9 mouse cellular contexts compared by ENCODE assay signal in the genomic region with DNA sequence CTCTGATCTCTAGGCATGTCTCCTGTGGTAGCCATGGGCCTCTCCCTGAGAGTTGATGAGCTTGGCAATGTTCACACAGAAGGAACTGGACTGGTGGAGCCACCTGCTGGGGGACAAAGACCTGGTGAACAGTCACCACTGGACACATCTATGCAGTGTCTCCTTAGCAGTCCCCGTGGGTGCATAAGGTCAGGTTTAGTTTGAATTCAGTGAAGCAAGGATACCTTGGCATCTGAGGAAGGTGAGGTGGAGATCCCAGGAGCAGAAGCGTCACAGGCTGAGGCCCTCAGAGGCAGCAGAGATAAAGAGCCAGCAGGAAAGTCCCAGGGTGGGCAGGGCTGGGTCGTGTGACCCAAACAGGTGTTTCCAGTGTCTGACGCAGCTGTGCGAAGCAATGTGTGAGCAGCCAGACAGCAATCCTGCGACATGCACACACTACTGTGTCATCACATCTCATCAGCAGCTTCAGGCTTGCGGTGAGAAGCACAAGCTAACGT. TPM values are rescaled to one million over a fixed set of nuclear protein-coding genes. Genes with fewer than 3 reads are reported as not detected.
DNase-seq lines count a peak whose midpoint lies in the region; ATAC-seq and TF ChIP-seq lines count a peak whose summit lies in the region.
"Had no signal": no experiment of that assay in that cellular context is flagged by ENCODE, and none has a peak within 500 bp of the region (broad histone marks: within the 10 kb centered on the region; RNA-seq: fewer than 3 reads in every experiment).

Dnase1l3 (minus strand) TSS at position 303 of the 497 bp plus-strand sequence.

- WGBS in embryonic facial prominence, embryonic 14.5 days: 61% methylated on average over 8 of the region's 8 CpGs
- 78% methylated on average over 8 of the region's 8 CpGs for WGBS in embryonic facial prominence, embryonic 10.5 days
- WGBS in neural tube, embryonic 14.5 days: 74% methylated on average over 8 of the region's 8 CpGs
- 74% methylated on average over 8 of the region's 8 CpGs for WGBS in forebrain, embryonic 16.5 days

- no peak within 1 kb of the TSS for H3K4me3 ChIP-seq in embryonic facial prominence, embryonic 14.5 days (ENCODE audit: low read depth, low read length)
- no peak within 1 kb of the TSS for H3K4me3 ChIP-seq in embryonic facial prominence, embryonic 10.5 days
- no peak within 1 kb of the TSS for H3K4me3 ChIP-seq in neural tube, embryonic 14.5 days (ENCODE audit: low read depth, low read length)
- H3K4me3 ChIP-seq in embryonic fibroblast, embryonic 13.5 days (ENCODE audit: insufficient read depth, low read length): no peak within 1 kb of the TSS
- no peak within 1 kb of the TSS for H3K4me3 ChIP-seq in forebrain, embryonic 16.5 days (replicated peaks; ENCODE audit: low read length)

- no peak within 1 kb of the TSS for H3K4me2 ChIP-seq in embryonic facial prominence, embryonic 14.5 days (ENCODE audit: low read depth, low read length)
- H3K4me2 ChIP-seq in neural tube, embryonic 14.5 days (ENCODE audit: low read depth, low read length): no peak within 1 kb of the TSS
- H3K4me2 ChIP-seq in forebrain, embryonic 16.5 days (ENCODE audit: low read length): no peak within 1 kb of the TSS

- DNase-seq in embryonic facial prominence, embryonic 14.5 days (ENCODE audit: low spot score): peak; percentile 29
- no peak for DNase-seq in embryonic facial prominence, embryonic 10.5 days (ENCODE audit: low spot score)
- DNase-seq in neural tube, embryonic 10.5 days (ENCODE audit: extremely low spot score, low spot score): no peak
- peak; percentile 76 to 80 for DNase-seq in kidney, postnatal 4 days
- peak; percentile 43 for DNase-seq in retina, embryonic 14.5 days (ENCODE audit: low spot score)

- ATAC-seq in embryonic facial prominence, embryonic 14.5 days (ENCODE audit: low read depth): no peak
- 0 out of 2 replicates have a peak, but pooled peaks have one; percentile 17 for ATAC-seq in neural tube, embryonic 14.5 days (ENCODE audit: low read depth)
- ATAC-seq in forebrain, embryonic 16.5 days: no peak

- H3K4me1 ChIP-seq in embryonic facial prominence, embryonic 14.5 days (ENCODE audit: control insufficient read depth, insufficient read depth, low read length): peaks cover 2% of the 10 kb centered on the region; the same call in 1 of the 2 replicates
- 0 out of 2 replicates have a peak, but pooled peaks cover 4% of the 10 kb centered on the region for H3K4me1 ChIP-seq in embryonic facial prominence, embryonic 10.5 days
- H3K4me1 ChIP-seq in neural tube, embryonic 14.5 days (ENCODE audit: control insufficient read depth, insufficient read depth, low read length): no peaks in the 10 kb centered on the region
- peaks cover 7% of the 10 kb centered on the region for H3K4me1 ChIP-seq in embryonic fibroblast, embryonic 13.5 days (ENCODE audit: control insufficient read depth, insufficient read depth, low read length)
- 0 out of 2 replicates have a peak, but pooled peaks cover 2% of the 10 kb centered on the region for H3K4me1 ChIP-seq in forebrain, embryonic 16.5 days (replicated peaks; ENCODE audit: control insufficient read depth, insufficient read depth, low read length)

- no peaks in the 10 kb centered on the region for H3K9me3 ChIP-seq in embryonic facial prominence, embryonic 14.5 days (ENCODE audit: control insufficient read depth, low read length)
- no peaks in the 10 kb centered on the region for H3K9me3 ChIP-seq in embryonic facial prominence, embryonic 10.5 days
- no peaks in the 10 kb centered on the region for H3K9me3 ChIP-seq in neural tube, embryonic 14.5 days (ENCODE audit: control insufficient read depth, low read length)
- no peaks in the 10 kb centered on the region for H3K9me3 ChIP-seq in forebrain, embryonic 16.5 days (ENCODE audit: control insufficient read depth, low read length)

- peak; percentile 28; the same call in 1 of the 2 replicates for TF ChIP-seq CTCF in embryonic fibroblast, embryonic 13.5 days (IDR thresholded peaks at IDR 0.05; ENCODE audit: borderline replicate concordance, insufficient read depth, low read length)

- no peak for TF ChIP-seq POLR2A in embryonic fibroblast, embryonic 13.5 days (IDR thresholded peaks at IDR 0.05; ENCODE audit: low read depth, low read length)

- H3K27ac ChIP-seq in embryonic facial prominence, embryonic 14.5 days (replicated peaks; ENCODE audit: low read depth, low read length): no peak within 1 kb of the TSS
- H3K27ac ChIP-seq in embryonic facial prominence, embryonic 10.5 days (replicated peaks): no peak within 1 kb of the TSS
- no peak within 1 kb of the TSS for H3K27ac ChIP-seq in neural tube, embryonic 14.5 days (ENCODE audit: low read depth, low read length)
- no peak within 1 kb of the TSS for H3K27ac ChIP-seq in embryonic fibroblast, embryonic 13.5 days (ENCODE audit: insufficient read depth, low read length)
- H3K27ac ChIP-seq in forebrain, embryonic 16.5 days (ENCODE audit: low read length): no peak within 1 kb of the TSS
- H3K27ac ChIP-seq: macrophage had no signal

- no peak within 1 kb of the TSS for H3K9ac ChIP-seq in embryonic facial prominence, embryonic 14.5 days (ENCODE audit: low read depth, low read length)
- H3K9ac ChIP-seq in neural tube, embryonic 14.5 days (replicated peaks; ENCODE audit: low read depth, low read length): no peak within 1 kb of the TSS
- no peak within 1 kb of the TSS for H3K9ac ChIP-seq in forebrain, embryonic 16.5 days (replicated peaks; ENCODE audit: low read depth, low read length)

- no peaks in the 10 kb centered on the region for H3K36me3 ChIP-seq in embryonic facial prominence, embryonic 14.5 days (ENCODE audit: control insufficient read depth, insufficient read depth, low read length)
- no peaks in the 10 kb centered on the region for H3K36me3 ChIP-seq in embryonic facial prominence, embryonic 10.5 days (replicated peaks)
- H3K36me3 ChIP-seq in neural tube, embryonic 14.5 days (ENCODE audit: control insufficient read depth, insufficient read depth, low read length): no peaks in the 10 kb centered on the region
- no peaks in the 10 kb centered on the region for H3K36me3 ChIP-seq in forebrain, embryonic 16.5 days (ENCODE audit: control insufficient read depth, insufficient read depth)

- 0 out of 2 replicates have a peak, but pooled peaks cover under 1% of the 10 kb centered on the region for H3K27me3 ChIP-seq in embryonic facial prominence, embryonic 14.5 days (replicated peaks; ENCODE audit: control insufficient read depth, insufficient read depth, low read length)
- peaks cover 10% of the 10 kb centered on the region for H3K27me3 ChIP-seq in embryonic facial prominence, embryonic 10.5 days (replicated peaks; ENCODE audit: low read depth, poor library complexity, severe bottlenecking)
- no peaks in the 10 kb centered on the region for H3K27me3 ChIP-seq in neural tube, embryonic 14.5 days (ENCODE audit: control insufficient read depth, insufficient read depth, low read length)
- H3K27me3 ChIP-seq in forebrain, embryonic 16.5 days (replicated peaks; ENCODE audit: control insufficient read depth, insufficient read depth, low read length): no peaks in the 10 kb centered on the region

RNA-seq across cellular contexts. Expression of gene Dnase1l3, which starts in this region (rescaled TPM):
- 0.62 and 0.89 TPM in 2 replicates for polyA plus RNA-seq in embryonic facial prominence, embryonic 14.5 days (2014; fragmentation: Nextera tagmentation; extraction: Ambion mirVana)
- polyA plus RNA-seq in embryonic facial prominence, embryonic 10.5 days (2016; fragmentation: Nextera tagmentation; extraction: Ambion mirVana): 0.04 TPM in 1 of 2 replicates, not detected in the other
- polyA plus RNA-seq in neural tube, embryonic 14.5 days (2014; fragmentation: Nextera tagmentation; extraction: Ambion mirVana): 0.06 and 0.11 TPM in 2 replicates
- not detected in 2 replicates for polyA plus RNA-seq in embryonic fibroblast, embryonic 13.5 days (2011; ENCODE audit: insufficient read length, low read depth, missing spikeins)
- polyA plus RNA-seq in forebrain, embryonic 16.5 days (2015; fragmentation: Nextera tagmentation; extraction: Ambion mirVana): 0.06 and 0.10 TPM in 2 replicates

Comparison
In these comparisons a context has a peak if more than half of its experiments do, and no peak if none do; other contexts are left out.
1. Peak in DNase-seq in embryonic facial prominence, embryonic 14.5 days; RNA of the gene not detected or under 1 TPM.
2. Peak in ATAC-seq in neural tube, embryonic 14.5 days; RNA of the gene not detected or under 1 TPM.
3. DNase-seq: peak in kidney, postnatal 4 days (2 of 2) and retina, embryonic 14.5 days (single experiment); none in embryonic facial prominence, embryonic 10.5 days (single experiment) and neural tube, embryonic 10.5 days (single experiment).